Mouse (Mus musculus): ENCODE measurements around the gene Cavin1. TPM values are rescaled to one million over a fixed set of nuclear protein-coding genes. Genes with fewer than 3 reads are reported as not detected.
A peak's percentile ranks its signal among the peaks of the same experiment; 100 is the strongest.

The Cavin1 gene
- total RNA-seq, 2 experiments from 2014 or later = 133 to 149 TPM

DNA sequence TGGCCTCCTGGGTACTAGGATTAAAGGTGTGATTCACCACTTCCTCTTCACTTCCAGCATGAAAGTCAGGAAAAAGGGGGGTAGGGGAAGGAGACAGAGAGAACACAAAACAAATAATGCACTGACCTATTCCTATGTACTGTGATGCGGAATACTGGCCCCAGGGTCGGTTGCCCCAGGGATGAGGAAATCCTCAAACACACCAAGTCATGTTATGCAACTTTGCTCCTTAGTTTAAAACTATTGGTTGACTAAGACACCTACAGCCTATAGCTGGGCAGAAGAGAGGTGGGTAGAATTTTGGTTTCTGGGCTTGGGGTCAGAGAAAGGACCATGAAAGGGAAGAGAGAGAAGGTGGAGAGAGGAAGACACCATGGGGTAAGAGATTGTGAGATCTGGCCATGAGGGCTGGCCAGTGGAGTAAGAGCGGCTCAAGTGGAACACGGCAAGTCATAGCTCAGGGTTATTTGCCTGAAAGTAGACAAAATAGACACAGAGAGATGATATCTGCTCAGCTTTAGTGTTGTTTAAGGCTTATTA lies 54.2 kb downstream of the Cavin1 start:
- no peak overlapping the region for H3K27ac ChIP-seq
- TF ChIP-seq CTCF (IDR thresholded peaks at IDR 0.05) = no peak
- intact Hi-C loops (cut with DNase I) = no loop called here
- DNase-seq = no peak
- no peak overlapping the region for H3K4me3 ChIP-seq

DNA sequence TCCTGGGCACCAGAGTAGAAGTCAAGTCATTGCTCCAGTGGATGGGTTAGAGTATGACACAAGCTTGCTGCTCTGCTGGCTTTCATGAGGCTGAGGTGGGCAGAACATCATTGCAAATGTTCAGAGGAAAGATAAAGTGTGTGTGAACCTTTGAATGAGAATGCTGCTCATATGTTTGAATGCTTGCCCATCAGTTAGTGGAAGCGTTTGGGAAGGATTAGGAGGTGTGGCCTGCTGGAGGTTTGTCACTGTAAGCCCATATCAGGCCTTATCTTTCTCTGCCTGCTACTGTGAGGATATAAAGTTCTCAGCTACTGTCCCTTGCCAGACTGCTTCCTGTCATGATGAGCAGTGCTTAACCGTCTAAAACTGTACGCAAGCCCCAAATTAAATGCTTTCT lies 55.6 kb downstream of the Cavin1 start:
- H3K4me3 ChIP-seq = no peak overlapping the region
- intact Hi-C loops (cut with DNase I) = no loop called here
- no peak for DNase-seq
- TF ChIP-seq CTCF (IDR thresholded peaks at IDR 0.05) = no peak
- no peak overlapping the region for H3K27ac ChIP-seq

DNA sequence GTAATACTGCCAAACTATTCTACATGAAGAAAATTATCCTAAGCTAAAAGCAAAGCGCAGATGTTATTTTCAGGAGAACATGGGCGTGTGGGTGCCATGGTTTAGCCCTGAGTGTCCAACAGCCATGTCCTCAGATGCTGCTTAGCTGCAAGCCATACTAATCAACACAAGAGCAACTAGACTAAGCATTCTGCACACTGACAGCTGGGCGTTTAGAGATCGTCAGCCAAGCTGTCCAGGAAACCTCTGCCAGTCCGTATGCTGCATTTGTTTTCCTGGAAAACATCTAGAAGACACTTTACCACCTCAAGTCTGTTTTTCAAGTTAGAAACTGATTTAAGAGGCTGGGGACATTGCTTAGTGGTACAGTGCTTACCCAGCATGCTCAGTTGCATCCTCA lies 56.3 kb downstream of the Cavin1 start:
- intact Hi-C loops (cut with DNase I) = no loop called here
- Histone ChIP-seq H3K4me3 (no peak overlapping the region), H3K27ac (peak overlapping the region; percentile 28)
- TF ChIP-seq CTCF (IDR thresholded peaks at IDR 0.05) = no peak
- DNase-seq = no peak

DNA sequence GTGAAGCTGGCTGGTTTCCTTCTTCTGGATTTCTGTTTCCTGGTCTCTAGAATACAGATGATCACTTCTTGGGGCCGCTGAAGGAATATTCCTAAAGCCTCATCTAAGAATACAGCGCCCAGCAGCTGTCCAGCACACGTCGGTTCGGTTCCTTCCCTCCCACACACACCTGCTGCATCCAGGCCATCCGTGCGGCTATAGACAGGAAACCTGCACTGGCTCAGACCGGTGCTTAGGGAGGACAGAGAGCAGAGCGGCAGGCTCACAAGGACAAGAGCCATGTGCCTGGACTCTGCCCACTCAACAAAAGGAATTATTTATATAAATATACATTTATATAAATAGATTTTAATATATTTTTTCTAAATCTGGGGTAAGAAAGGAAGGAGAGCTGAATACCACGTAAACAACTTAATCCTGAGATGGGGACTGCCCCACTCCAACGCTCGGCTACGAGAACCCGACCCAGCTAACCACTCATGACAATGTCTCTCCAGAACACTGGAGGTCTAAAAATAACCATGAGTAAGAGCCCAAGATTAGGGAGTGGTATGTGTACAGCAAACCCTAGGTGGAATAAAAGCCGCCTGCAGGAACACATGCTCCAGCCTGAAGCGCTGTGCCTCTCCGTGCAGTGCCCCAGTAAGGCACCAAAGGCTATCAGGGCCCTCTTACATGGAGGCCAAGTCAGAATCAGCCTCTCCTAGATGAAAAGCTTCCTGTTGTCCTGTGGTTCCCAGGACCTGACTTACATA lies 58.1 kb downstream of the Cavin1 start:
- Histone ChIP-seq H3K4me3 (peak overlapping the region; percentile 17; the same call in 1 of the 2 replicates), H3K27ac (peak overlapping the region; percentile 77)
- intact Hi-C loops (cut with DNase I) = no loop called here
- peak; percentile 25 for DNase-seq
- TF ChIP-seq CTCF (IDR thresholded peaks at IDR 0.05) = no peak

DNA sequence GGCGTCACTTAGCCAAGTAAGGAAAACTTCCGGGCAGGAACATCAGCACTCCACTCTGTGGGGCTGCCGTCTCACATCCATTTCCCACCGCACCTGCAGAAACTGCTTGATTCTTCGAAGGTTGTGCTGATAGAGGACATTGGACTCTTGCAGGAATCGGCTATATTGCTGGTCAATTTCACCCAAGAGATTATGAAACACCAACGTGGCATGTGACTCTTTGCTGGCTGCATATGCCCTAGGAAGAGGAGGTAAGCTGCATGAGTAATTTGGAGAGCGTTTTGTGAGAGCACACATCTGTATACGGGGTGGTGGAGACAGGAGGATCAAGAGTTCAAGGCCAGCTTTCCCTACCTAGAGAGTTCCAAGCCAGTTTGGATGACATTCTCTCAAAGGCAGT lies 62.1 kb downstream of the Cavin1 start:
- TF ChIP-seq CTCF (IDR thresholded peaks at IDR 0.05) = no peak
- intact Hi-C loops (cut with DNase I) = no loop called here
- peak; percentile 6 for DNase-seq

DNA sequence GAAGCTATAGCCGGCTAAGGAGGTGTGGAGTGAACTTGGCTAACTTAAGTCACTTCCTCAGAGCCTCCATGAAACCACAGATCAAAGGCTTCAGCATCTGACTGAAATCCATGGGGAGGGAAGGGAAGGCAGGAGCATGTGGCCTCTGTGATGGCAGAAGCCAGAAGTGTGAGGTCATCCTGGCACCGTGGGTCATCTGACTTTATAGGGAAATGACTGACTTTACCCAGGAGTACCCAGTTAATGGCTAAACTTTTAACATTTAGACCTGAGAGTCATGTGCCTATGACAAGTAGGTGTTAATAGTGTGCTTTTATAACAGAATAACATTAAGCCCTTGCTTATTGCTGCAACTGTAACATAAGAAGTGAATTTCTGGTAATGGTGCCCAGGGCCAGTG lies 62.6 kb downstream of the Cavin1 start:
- intact Hi-C loops (cut with DNase I) = no loop called here
- Histone ChIP-seq H3K4me3 (no peak overlapping the region), H3K27ac (no peak overlapping the region)
- TF ChIP-seq CTCF (IDR thresholded peaks at IDR 0.05) = no peak
- peak; percentile 1 for DNase-seq

More for the DNA sequence above, 62.1 kb downstream of the Cavin1 start:
- no peak overlapping the region for H3K27ac ChIP-seq
- H3K4me3 ChIP-seq = no peak overlapping the region

DNA sequence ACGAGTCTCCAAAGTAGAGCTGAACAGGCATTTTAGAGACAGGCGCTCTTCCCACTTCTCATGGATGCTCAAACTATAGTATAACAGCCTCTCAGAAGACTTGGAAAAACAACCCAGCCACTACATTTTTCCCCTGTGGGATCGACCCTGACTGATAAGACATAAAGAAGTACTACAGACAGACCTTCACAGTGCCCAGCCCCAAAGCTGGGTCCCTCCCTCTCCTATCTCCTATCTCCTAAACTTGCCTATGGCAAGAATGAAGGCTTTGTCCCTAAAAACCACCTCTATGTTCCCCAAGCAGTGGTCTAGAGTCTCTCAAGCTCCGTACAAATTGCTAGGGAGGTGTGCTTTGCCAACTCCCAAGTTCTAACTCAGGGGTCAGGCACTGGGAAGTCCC lies 63.8 kb downstream of the Cavin1 start:
- peak; percentile 10 for DNase-seq
- Histone ChIP-seq H3K4me3 (no peak overlapping the region), H3K27ac (no peak overlapping the region)
- intact Hi-C loops (cut with DNase I) = no loop called here
- no peak for TF ChIP-seq CTCF (IDR thresholded peaks at IDR 0.05)

Other genes starting within 250 kb of the Cavin1 start
- gene Rab5c, start 232.7 kb downstream of the Cavin1 start, total RNA-seq (2021) = 10 to 100 TPM; 37.6 to 40.9 TPM
- gene Kcnh4, start 210.9 kb downstream of the Cavin1 start, total RNA-seq (2021) = not detected
- gene Hcrt, start 208.0 kb downstream of the Cavin1 start, total RNA-seq (2021) = not detected
- 1 to 10 TPM; 4.3 to 6.9 TPM for gene Ghdc, start 199.9 kb downstream of the Cavin1 start, total RNA-seq (2021)
- gene Stat5b, start 120.2 kb downstream of the Cavin1 start, total RNA-seq (2021) = 100 to 1,000 TPM; 139 to 145 TPM
- gene Stat5a, start 111.5 kb downstream of the Cavin1 start, total RNA-seq (2021) = 10 to 100 TPM; 11.7 to 15.8 TPM
- 10 to 100 TPM; 40.6 to 44.2 TPM for gene Stat3, start 31.3 kb downstream of the Cavin1 start, total RNA-seq (2021)
- gene Atp6v0a1, start 38.6 kb upstream of the Cavin1 start, total RNA-seq (2021) = 10 to 100 TPM; 59.6 to 65.2 TPM
- gene Naglu, start 99.1 kb upstream of the Cavin1 start, total RNA-seq (2021) = 1 to 10 TPM; 3.3 to 4.1 TPM
- under 1 TPM in 1 of 2 experiments, not detected in 1; 0.18 TPM for gene Hsd17b1, start 107.5 kb upstream of the Cavin1 start, total RNA-seq (2021)
- gene Coasy, start 111.7 kb upstream of the Cavin1 start, total RNA-seq (2021) = 1 to 10 TPM; 7.1 to 9.8 TPM
- gene Mlx, start 116.4 kb upstream of the Cavin1 start, total RNA-seq (2021) = 10 to 100 TPM; 12.5 to 14.4 TPM
- gene Psmc3ip, start 124.5 kb upstream of the Cavin1 start, total RNA-seq (2021) = 1 to 10 TPM; 1.5 to 2.2 TPM
- 10 to 100 TPM; 30.3 to 31.1 TPM for gene Retreg3, start 149.0 kb upstream of the Cavin1 start, total RNA-seq (2021)
- 10 to 100 TPM; 22.0 to 30.2 TPM for gene Tubg1, start 149.1 kb upstream of the Cavin1 start, total RNA-seq (2021)
- gene Tubg2, start 185.0 kb upstream of the Cavin1 start, total RNA-seq (2021) = 1 to 10 TPM; 2.4 to 3.6 TPM
- 1 to 10 TPM; 1.2 to 1.6 TPM for gene Cntnap1, start 199.6 kb upstream of the Cavin1 start, total RNA-seq (2021)
- gene Plekhh3, start 200.5 kb upstream of the Cavin1 start, total RNA-seq (2021) = 10 to 100 TPM; 20.7 to 35.3 TPM
- not detected for gene Ccr10, start 204.6 kb upstream of the Cavin1 start, total RNA-seq (2021)